Mouse (Mus musculus) ES-E14 (cell line): ENCODE measurements at regions not wholly inside any gene's neighbourhood (a gene's known extent, or its start where the extent isn't known, plus 50 kb on each side); places are given as distances from the start of the nearest gene placed in this dataset.

Experiments
- DNase-seq: peaks from one replicate; pipeline ENCODE4 v3.0.0-alpha.2; 2013; ENCODE audit warnings: low read depth, low spot score
- H3K27ac ChIP-seq: 2 replicates; pipeline ENCODE4 v1.5.1; 2012; ENCODE audit warnings: low read depth, mild to moderate bottlenecking, low read length, moderate library complexity, mixed read lengths; ENCODE audit not compliant: poor library complexity, insufficient read depth, severe bottlenecking
- H3K36me3 ChIP-seq: 2 replicates; pipeline ENCODE4 v1.6.1; 2012; ENCODE audit warnings: mild to moderate bottlenecking, low read length, moderate library complexity, mixed read lengths; ENCODE audit not compliant: control insufficient read depth, poor library complexity, insufficient read depth, severe bottlenecking
- H3K4me1 ChIP-seq, 2 experiments: fragments of 150-350 bp in 1 of 2; sonication (generic) in 1 of 2; 2 replicates each; pipeline ENCODE4 v1.6.1; 2012; ENCODE audit warnings: low read length in 2 of 2, mild to moderate bottlenecking in 1 of 2, mixed read lengths in 1 of 2; ENCODE audit not compliant: control insufficient read depth in 2 of 2, insufficient read depth in 2 of 2, poor library complexity in 1 of 2
- H3K4me3 ChIP-seq, 2 experiments: fragments of 150-350 bp in 1 of 2; sonication (generic) in 1 of 2; 2 replicates each; pipeline ENCODE4 v1.5.1; 2012; ENCODE audit warnings: low read length in 2 of 2, low read depth in 1 of 2, mild to moderate bottlenecking in 1 of 2, mixed read lengths in 1 of 2; ENCODE audit not compliant: insufficient read depth in 1 of 2, poor library complexity in 1 of 2, severe bottlenecking in 1 of 2
- H3K9ac ChIP-seq: 2 replicates; pipeline ENCODE4 v1.6.1; 2012; ENCODE audit warnings: low read depth, mild to moderate bottlenecking, low read length, mixed read lengths; ENCODE audit not compliant: poor library complexity, insufficient read depth, severe bottlenecking
- H3K9me3 ChIP-seq: fragments of 150-350 bp; sonication (generic); 2 replicates; pipeline ENCODE4 v1.6.1; 2012; ENCODE audit warnings: low read depth, mild to moderate bottlenecking, low read length; ENCODE audit not compliant: control insufficient read depth, insufficient read depth
- CHD2 ChIP-seq: IDR thresholded peaks from 2 replicates; pipeline ENCODE4 v1.6.1; 2014; ENCODE audit warnings: mild to moderate bottlenecking, low read depth, low read length, inconsistent platforms
- HCFC1 ChIP-seq: IDR thresholded peaks from 2 replicates; pipeline ENCODE4 v1.6.1; 2012; ENCODE audit warnings: low read length, inconsistent platforms, borderline replicate concordance; ENCODE audit not compliant: insufficient read depth
- MAFK ChIP-seq: IDR thresholded peaks from 2 replicates; pipeline ENCODE4 v1.6.1; 2014; ENCODE audit warnings: mild to moderate bottlenecking, low read depth, low read length, inconsistent platforms; ENCODE audit not compliant: insufficient read depth
- ZC3H11A ChIP-seq: IDR thresholded peaks from 2 replicates; pipeline ENCODE4 v1.6.1; 2012; ENCODE audit warnings: low read depth, mild to moderate bottlenecking, inconsistent platforms, low read length, borderline replicate concordance
- ZNF384 ChIP-seq: IDR thresholded peaks from 2 replicates; pipeline ENCODE4 v1.6.1; 2012; ENCODE audit warnings: low read depth, low read length, inconsistent platforms
- in situ Hi-C, 2 experiments: fragments of 600-800 bp; cut with MboI; formaldehyde crosslinking; loops; one replicate each; pipeline ENCODE4 v1.15.1; 2025; ENCODE audit warnings: low sequenced_read_pairs in 2 of 2, inconsistent platforms in 1 of 2; ENCODE audit not compliant: unreplicated experiment in 2 of 2

DNA sequence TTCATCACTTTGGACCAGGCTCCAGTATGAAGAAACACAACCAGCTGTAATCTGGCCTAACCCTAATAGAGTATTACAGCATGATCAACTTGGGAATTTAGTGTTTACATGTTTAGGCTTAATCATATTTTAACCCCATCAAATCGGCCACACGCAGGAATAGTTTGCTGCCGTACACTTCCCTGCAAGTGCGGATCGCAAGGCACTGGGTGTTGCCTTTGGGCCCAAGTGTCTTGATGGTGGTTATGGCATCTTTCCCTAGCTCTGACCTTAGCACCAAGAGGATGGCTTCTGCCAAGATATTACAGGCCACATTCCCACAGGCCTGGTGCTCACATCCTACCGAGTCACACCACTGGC lies 291.9 kb downstream of the Tgfb2 start:
- Histone ChIP-seq H3K9ac (no peak overlapping the region), H3K4me3 (no peak overlapping the region), H3K9me3 (no peaks in the 10 kb centered on the region), H3K27ac (no peak overlapping the region), H3K36me3 (no peaks in the 10 kb centered on the region), H3K4me1 (no peaks in the 10 kb centered on the region)
- no peak for TF ChIP-seq ZNF384
- TF ChIP-seq HCFC1 = no peak
- no peak for TF ChIP-seq MAFK
- no peak for TF ChIP-seq ZC3H11A
- TF ChIP-seq CHD2 = no peak
- in situ Hi-C loops = no loop called here
- no peak for DNase-seq

DNA sequence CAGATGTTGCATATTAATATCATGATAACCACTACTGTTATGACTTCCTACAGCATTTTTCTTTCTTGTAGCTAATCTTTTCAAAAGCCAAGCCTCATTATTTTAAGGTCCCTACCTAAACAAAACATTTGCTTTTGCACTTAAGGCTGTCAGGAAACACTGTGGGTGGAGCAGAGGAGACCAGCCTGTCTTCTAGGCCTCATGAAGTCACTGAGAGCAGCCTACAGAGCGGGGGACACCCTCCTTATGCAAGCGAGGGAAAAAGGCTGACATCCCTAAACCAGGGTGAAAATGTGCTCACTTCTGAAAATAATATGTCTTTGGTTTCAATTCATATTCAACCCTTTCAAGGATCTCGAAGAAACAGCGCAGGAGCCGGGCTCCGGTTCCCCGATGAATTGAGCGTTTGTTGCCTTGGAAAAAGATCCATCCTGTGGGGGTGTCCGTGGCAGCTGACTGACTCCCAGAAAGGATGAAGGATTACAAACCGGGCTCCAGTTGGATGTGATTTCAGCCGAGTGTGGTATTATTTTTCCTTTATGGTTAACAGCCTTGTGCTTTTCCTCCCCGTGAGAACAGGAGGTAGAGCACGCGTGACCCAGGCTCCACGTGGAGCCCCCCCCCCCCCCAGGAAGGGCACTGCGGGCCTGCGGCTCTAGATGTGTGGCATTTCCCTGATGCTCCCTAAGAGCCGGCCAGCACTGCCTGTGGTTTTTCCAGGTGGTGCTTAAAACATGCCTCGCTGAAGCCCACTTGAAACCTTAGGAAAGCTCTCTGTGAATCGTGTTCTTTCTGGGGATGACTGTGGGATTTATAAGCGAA lies 292.5 kb downstream of the Tgfb2 start:
- Histone ChIP-seq H3K4me1 (no peaks in the 10 kb centered on the region), H3K9me3 (no peaks in the 10 kb centered on the region), H3K9ac (no peak overlapping the region), H3K4me3 (no peak overlapping the region), H3K36me3 (no peaks in the 10 kb centered on the region), H3K27ac (no peak overlapping the region)
- in situ Hi-C loops = no loop called here
- DNase-seq = no peak
- TF ChIP-seq CHD2 = no peak
- no peak for TF ChIP-seq ZC3H11A
- TF ChIP-seq ZNF384 = no peak

GRCm38 (mm10) chr1:186412296-186412695 lies 293.5 kb downstream of the Tgfb2 start:
- H3K27ac ChIP-seq = no peak overlapping the region
- no peak for DNase-seq

DNA sequence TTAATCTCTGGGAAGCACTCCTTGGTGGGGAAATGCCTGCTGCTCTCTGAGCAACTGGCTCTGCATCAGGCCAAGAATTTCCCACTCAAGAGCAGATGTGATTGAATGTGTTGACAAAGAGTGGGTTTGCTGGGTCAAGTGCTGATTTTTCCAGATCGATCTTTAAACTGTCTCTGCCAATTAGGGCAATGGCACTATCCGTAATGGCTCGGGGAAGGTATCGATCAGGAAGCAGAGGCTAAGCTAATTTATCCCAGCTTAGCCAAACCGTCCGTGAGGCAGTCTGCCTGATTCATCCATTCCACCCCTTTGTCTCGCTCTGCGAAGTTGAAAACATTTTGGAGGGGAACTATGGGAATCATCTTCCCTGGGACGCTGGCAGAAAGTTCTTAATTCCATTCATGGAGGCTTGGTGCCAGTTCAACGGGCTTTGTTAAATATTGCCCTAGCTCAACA lies 291.9 kb upstream of the Lyplal1 start:
- Histone ChIP-seq H3K27ac (no peak overlapping the region), H3K36me3 (no peaks in the 10 kb centered on the region), H3K9ac (no peak overlapping the region), H3K9me3 (no peaks in the 10 kb centered on the region), H3K4me1 (no peaks in the 10 kb centered on the region), H3K4me3 (no peak overlapping the region)
- in situ Hi-C loops = no loop called here
- no peak for DNase-seq
- TF ChIP-seq MAFK = no peak
- no peak for TF ChIP-seq ZC3H11A
- no peak for TF ChIP-seq HCFC1
- no peak for TF ChIP-seq CHD2
- TF ChIP-seq ZNF384 = no peak

More at GRCm38 (mm10) chr1:186412296-186412695, 293.5 kb downstream of the Tgfb2 start:
- Histone ChIP-seq H3K9me3 (no peaks in the 10 kb centered on the region), H3K4me3 (no peak overlapping the region), H3K4me1 (no peaks in the 10 kb centered on the region), H3K9ac (no peak overlapping the region), H3K36me3 (no peaks in the 10 kb centered on the region)
- TF ChIP-seq ZNF384 = no peak
- TF ChIP-seq CHD2 = no peak
- no peak for TF ChIP-seq MAFK
- no peak for TF ChIP-seq ZC3H11A
- TF ChIP-seq HCFC1 = no peak
- in situ Hi-C loops = no loop called here
